Mouse (Mus musculus): Measurements from ENCODE around the gene Gatc.
"Not testable (repeated sequence)": the region's sequence is repeated elsewhere in the genome, so short reads cannot be mapped to it uniquely, and the experiment has no call there.

Gene Gatc

DNA sequence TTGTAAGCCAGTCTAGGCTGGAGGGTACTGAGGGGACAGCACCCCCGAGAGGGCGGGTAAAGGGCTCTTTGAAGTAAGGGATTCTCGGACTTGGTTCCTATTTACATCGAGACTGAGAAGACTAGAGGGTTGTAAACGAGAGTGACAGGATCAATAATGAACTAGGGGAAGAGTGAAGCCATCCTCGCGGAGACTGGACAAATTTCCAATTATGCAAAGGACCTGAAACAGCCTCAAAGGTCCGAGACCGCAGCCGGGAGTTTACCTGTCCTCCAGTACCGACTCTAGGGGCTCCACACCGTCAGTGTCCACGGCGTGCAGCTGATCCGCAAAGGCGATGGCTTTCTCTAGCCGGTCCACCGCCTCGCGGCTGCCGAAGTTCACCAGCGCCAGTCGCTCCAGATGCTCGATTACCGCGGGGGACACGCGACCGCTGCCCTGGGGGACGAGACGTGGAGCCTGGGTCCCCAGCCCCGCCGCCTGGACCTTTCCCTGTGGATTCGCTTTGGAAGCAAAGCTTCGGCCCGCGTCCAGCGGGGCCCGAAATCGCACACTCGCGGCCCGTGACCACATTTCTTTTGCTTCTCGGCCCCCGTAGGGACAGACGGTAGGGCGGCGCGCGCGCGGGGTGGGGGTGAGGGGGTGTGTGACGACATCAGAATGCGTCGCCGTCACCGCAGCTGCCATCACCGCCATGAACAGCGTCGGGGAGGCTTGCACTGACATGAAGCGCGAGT, at the start of gene Gatc, which contains the start of gene Triap1:
Gene Gatc, minus strand, starts transcription at position 602 of the 737 bp plus-strand sequence.
Gene Triap1, plus strand, starts transcription at position 649 of the 737 bp plus-strand sequence.
- peak; percentile 92 for DNase-seq (ENCODE audit: low read depth, low spot score)

DNA sequence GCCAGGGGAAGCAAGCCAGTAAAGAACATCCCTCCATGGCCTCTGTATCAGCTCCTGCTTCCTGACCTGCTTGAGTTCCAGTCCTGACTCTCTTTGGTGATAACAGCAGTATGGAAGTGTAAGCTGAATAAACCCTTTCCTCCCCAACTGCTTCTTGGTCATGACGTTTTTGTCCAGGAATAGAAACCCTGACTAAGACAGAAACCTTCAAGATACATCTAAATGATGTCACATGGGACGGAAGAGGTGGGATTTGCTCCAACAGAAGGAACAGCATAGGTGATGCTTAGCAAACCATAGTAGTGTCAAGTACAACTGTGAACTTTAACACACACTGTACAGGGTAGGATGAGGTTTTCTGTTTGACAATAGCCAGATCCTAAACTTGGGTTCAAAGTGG, 37.9 kb upstream of the Gatc start:
- DNase-seq (ENCODE audit: low read depth, low spot score) = not testable (repeated sequence)

- peak; percentile 84 for DNase-seq (ENCODE audit: low read depth, low spot score)
Measured at GRCm38 (mm10) chr5:115375436-115375835, 34.5 kb upstream of the Gatc start.

GRCm38 (mm10) chr5:115374204-115374820, 33.3 kb upstream of the Gatc start:
- no peak for DNase-seq (ENCODE audit: low read depth, low spot score)

DNA sequence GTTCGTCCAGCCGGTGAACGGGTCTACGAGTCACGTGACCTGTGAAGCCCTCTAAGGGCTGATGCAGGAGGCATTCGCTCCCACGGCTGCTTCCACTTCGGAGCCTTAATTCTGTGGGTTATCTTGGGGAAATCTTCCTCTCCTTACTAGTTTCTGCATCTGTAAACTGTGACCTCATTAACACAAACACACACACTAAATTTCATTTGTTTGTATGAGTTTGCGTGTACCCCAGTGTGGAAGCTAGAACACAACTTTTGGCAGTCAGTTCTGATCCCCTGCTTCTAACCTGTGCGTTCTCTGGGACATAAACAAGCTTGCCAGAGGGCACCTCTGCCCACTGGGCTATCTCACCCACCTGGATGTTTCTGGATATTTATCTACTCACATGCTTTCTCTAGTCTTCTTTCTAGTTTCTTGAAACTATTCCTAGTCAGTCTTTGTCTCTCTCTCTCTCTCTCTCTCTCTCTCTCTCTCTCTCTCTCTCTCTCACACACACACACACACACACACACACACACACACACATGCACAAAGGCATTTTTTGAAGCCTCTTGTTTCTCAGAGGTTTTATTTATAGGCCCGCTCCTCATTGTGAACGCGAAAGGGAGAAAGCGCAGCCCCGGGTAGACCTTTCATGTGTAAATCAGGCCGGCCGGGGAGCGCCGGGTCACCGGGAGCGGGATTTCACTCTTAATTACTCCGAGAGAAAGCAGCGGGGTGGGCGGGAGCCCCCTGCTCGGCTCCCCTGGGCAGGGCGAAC, 32.6 kb upstream of the Gatc start:
- peak; percentile 86 for DNase-seq (ENCODE audit: low read depth, low spot score)

- no peak for DNase-seq (ENCODE audit: low read depth, low spot score)
Measured at GRCm38 (mm10) chr5:115371736-115372135, 30.8 kb upstream of the Gatc start.

DNA sequence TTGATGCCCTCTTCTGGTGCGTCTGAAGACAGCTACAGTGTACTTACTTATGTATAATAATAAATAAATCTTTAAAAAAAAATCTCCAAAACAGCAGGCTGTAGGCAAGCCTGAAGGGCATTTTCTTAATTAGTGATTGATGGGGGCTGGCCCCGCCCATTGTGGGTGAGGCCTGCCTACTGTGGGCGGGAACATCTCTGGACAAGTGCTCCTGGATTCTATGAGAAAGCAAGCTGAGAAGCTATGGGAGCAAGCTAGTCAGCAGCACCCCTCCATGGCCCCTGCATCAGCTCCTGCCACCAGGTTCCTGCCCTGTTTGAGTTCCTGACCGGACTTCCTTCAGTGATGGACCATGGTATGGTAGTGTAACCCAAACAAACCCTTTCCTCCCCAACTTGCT, 23.8 kb upstream of the Gatc start:
- peak; percentile 78 for DNase-seq (ENCODE audit: low read depth, low spot score)

DNA sequence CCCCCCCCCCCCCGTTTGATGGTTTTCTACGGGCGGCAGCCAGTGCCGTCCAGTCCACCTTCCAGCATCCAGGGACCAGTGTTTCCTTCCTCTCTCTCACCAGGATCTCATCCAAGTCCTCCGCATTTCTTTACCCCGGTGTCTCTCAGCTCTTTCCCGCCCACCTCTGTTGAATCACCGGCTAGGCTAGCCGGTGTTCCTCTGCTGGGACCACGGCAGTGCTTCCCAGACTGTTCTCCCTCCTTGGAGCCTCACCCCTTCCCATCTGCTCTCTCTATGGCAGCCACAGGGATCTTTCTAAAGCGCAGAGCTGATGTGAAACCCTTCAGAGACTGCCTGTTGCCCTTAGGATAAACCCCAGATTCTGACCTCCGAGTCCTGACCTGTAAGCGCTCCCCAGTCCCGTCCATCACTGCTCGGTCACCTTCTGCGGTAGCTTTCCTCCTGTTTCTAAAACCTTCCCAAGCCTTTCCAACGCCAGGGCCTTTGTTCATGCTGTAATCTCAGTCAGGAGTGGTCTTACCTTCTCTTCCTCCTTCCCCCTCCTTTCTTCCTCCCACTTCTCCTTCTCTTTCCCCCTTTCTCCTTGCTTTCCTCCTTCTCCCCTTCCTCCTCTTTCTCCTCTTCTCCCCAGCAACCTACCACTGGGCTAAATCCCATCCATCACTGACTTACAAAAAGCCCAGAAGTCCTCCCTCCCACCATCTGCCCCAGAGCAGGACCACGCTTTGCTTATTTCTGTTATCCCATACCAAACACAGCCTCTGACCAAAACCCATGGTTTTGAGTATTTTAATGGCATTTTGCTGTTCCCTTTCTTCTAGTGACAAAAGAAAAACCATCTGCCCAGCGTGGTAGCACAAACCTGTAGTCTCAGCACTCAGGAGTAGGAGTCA, 22.1 kb upstream of the Gatc start:
- no peak for DNase-seq (ENCODE audit: low read depth, low spot score)

DNA sequence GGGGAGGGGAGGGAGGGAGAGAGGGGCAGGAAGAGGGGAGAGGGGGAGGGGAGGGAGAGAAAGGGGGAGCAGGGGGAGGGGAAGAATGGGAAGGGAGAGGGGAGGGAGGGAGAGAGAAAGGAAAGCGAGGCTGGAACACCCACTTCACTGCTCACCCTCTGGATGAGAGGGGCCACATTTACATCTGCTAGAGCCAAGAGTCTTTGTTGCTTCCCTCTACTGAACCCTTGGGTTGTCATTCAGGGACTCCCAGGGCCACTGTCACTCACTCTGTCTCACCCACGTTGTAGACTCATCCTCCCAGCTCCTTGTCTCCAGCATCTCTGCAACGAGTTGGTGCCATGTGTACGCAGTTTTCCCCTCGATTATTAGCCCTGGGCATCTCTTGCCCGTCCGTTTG, 21.2 kb upstream of the Gatc start:
- peak; percentile 50 for DNase-seq (ENCODE audit: low read depth, low spot score)

DNA sequence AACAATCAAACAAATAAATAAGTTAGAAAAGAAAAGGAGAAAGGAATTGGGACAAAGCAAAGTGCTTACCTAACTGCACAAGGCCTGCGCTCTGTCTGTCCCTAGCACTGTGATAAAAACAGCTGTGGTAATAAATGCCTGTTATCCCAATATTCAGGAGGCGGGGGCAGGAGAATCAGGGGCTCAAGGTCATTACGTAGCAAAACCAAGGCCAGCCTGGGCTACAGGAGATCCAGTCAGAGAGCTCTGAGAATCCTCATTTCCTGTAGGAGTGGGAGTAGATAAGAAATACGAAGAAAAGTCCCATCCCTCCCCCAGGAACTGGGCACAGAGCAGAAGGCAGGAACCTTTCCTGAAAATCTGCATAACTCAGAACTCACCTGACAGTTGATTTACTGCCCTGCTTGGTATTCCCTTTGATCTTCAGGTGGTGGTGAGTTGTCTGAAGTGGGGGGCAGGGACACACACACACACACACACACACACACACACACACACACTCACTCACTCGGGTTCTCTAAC, 18.9 kb upstream of the Gatc start:
- peak; percentile 37 for DNase-seq (ENCODE audit: low read depth, low spot score)

GRCm38 (mm10) chr5:115359438-115359837, 18.5 kb upstream of the Gatc start:
- DNase-seq (ENCODE audit: low read depth, low spot score) = no peak

- DNase-seq (ENCODE audit: low read depth, low spot score) = peak; percentile 95
Measured at GRCm38 (mm10) chr5:115358872-115359271, 17.9 kb upstream of the Gatc start.

DNA sequence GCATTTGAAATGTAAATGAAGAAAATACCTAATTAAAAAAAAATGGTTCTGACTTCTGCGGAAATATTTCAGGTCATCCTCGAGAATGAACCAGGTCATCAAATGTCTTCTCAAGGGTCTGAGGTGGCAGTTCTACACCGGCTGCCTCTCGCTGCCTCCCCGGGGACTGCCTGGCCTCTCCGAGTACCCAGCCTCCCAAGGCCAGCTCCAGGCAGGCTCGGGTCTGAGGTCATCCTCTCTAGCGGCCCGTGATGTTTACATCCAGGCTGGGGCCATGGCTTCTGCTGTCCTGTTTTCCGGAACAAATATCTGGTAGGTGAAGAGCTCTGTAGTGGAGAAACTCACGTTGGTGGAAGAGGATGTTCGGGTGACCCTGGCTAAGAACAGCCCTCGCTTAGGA, 14.1 kb upstream of the Gatc start:
- DNase-seq (ENCODE audit: low read depth, low spot score) = no peak

GRCm38 (mm10) chr5:115351348-115351747, 10.4 kb upstream of the Gatc start:
- DNase-seq (ENCODE audit: low read depth, low spot score) = peak; percentile 87

- DNase-seq (ENCODE audit: low read depth, low spot score) = no peak
Measured at GRCm38 (mm10) chr5:115349225-115349555, 8.2 kb upstream of the Gatc start.

GRCm38 (mm10) chr5:115348546-115349224, 7.7 kb upstream of the Gatc start, which contains the start of gene Cox6a1:
TSS of gene Cox6a1 (minus strand) at chr5:115348981.
- DNase-seq (ENCODE audit: low read depth, low spot score) = peak; percentile 99

DNA sequence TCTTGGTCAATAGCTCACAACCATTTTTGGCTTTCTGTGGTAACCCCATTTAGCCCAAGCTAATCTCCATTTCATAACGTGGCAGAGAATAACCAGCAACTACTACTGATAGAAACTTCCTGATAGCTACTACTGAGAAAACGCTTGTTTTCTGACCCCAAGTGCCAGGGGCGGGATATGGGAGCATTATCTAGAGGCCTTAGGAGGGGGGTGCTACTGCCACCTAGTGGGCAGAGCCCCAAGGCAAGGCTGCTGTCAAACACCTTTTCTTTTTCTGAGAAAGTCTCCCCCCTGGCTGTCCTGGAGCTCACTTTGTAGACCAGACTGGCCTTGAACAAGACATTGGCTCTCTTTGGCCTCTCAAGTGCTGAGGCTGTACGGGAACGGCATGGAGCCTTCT, 6.6 kb upstream of the Gatc start:
- DNase-seq (ENCODE audit: low read depth, low spot score) = peak; percentile 93

- no peak for DNase-seq (ENCODE audit: low read depth, low spot score)
Measured at GRCm38 (mm10) chr5:115341314-115342165, 562 bp upstream of the Gatc start.

DNA sequence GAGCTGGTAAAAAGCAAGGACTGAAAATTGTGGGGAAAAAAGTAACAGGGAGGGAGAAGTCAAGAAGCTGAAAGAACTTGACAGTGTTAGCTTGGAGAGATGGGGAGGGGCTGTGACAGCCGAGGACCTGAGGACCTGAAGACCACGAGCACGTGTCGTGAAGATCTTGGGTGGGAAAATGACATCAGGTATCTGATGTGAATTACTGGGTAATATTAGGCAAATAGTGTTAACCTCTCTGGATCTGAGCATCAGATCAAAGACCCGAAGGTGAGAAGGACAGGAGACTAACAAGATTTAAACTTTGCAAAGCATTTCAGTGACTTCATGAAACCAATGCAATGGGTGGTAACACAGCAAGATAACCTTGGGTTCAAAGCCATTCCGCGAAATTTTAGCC, 971 bp downstream of the Gatc start:
- DNase-seq (ENCODE audit: low read depth, low spot score) = no peak

DNA sequence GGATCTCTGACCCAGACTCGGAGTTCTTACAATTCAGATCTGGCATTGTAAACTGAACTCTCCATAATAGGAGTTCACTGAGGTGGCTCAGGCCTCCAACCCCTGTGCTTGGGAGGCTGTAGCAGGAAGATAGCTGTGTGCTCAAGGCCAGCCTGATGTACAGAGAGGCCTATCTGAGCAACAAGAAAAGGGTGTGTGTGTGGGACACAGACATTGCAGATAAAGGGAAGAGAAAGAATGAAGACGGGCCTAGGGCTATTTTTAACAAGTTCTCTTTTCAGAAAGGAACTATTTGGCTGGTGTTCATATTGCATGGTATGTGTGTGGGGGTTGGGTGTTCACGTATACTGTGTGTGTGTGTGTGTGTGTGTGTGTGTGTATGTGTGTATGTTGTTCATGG, 7.4 kb downstream of the Gatc start:
- DNase-seq (ENCODE audit: low read depth, low spot score) = no peak
